30 mouse cellular contexts compared by ENCODE assay signal in genomic region chr14:115500794-115501193, GRCm38 (mm10).
DNase-seq lines count a peak whose midpoint lies in the region; ATAC-seq lines count a peak whose summit lies in the region.
"Had no signal": no experiment of that assay in that cellular context is flagged by ENCODE, and none has a peak within 500 bp of the region (broad histone marks: within the 10 kb centered on the region; RNA-seq: fewer than 3 reads in every experiment).

No protein-coding gene starts in this region.

- 0 out of 2 replicates have a peak, but pooled peaks have one; percentile 52 for ATAC-seq in midbrain, embryonic 11.5 days (ENCODE audit: low FRiP score)
- no peak for ATAC-seq in midbrain, embryonic 14.5 days (ENCODE audit: low FRiP score, low TSS enrichment)
- ATAC-seq: forebrain, embryonic 13.5 days; forebrain, embryonic 16.5 days; hindbrain, postnatal 0 days; intestine, postnatal 0 days; Patski had no signal

- H3K27ac ChIP-seq in midbrain, embryonic 11.5 days (ENCODE audit: low read depth, low read length), result no peak overlapping the region
- no peak overlapping the region for H3K27ac ChIP-seq in midbrain, embryonic 14.5 days (replicated peaks; ENCODE audit: low read depth, low read length)
- H3K27ac ChIP-seq: embryonic facial prominence, embryonic 10.5 days; embryonic facial prominence, embryonic 13.5 days; forebrain, embryonic 13.5 days; heart, adult 2 months; heart, embryonic 10.5 days; heart, embryonic 13.5 days; hindbrain, embryonic 14.5 days; hindbrain, postnatal 0 days had no signal

- H3K27me3 ChIP-seq in midbrain, embryonic 11.5 days (ENCODE audit: control insufficient read depth, insufficient read depth, low read length), result no peaks in the 10 kb centered on the region
- H3K27me3 ChIP-seq in midbrain, embryonic 14.5 days (ENCODE audit: control insufficient read depth, insufficient read depth, low read length), result no peaks in the 10 kb centered on the region
- H3K27me3 ChIP-seq: CH12.LX; embryonic facial prominence, embryonic 13.5 days; forebrain, embryonic 13.5 days; heart, embryonic 13.5 days; Patski had no signal

- WGBS in midbrain, embryonic 11.5 days, result 35% methylated on average over 6 of the region's 6 CpGs
- WGBS in midbrain, embryonic 14.5 days, result 29% methylated on average over 6 of the region's 6 CpGs

- no peak overlapping the region for H3K4me2 ChIP-seq in midbrain, embryonic 11.5 days
- H3K4me2 ChIP-seq in midbrain, embryonic 14.5 days (ENCODE audit: low read length), result no peak overlapping the region
- H3K4me2 ChIP-seq: embryonic facial prominence, embryonic 13.5 days; forebrain, embryonic 13.5 days; heart, embryonic 13.5 days; hindbrain, embryonic 14.5 days had no signal

- DNase-seq in midbrain, embryonic 11.5 days (ENCODE audit: low spot score, missing footprints), result peak; percentile 81
- no peak for DNase-seq in midbrain, embryonic 14.5 days
- peak; percentile 51 for DNase-seq in embryo, embryonic 10 days (ENCODE audit: low spot score)
- DNase-seq in embryo, embryonic 11 days, result peak; percentile 23
- DNase-seq in heart, postnatal 4 days, result no peak
- DNase-seq in right cerebral cortex, postnatal 4 days, result no peak
- DNase-seq: adrenal gland, postnatal 10 days; adrenal gland, postnatal 36 days; B cell, adult 2 months; cerebellum, adult 11 months; cerebellum, adult 2 months; cerebellum, adult 9-11 months; cerebellum, postnatal 25 days; gastrocnemius, postnatal 10 days; gastrocnemius, postnatal 36 days; heart, adult 2 months; heart, postnatal 14 days had no signal

- H3K36me3 ChIP-seq in midbrain, embryonic 11.5 days (ENCODE audit: control insufficient read depth, insufficient read depth, low read length), result no peaks in the 10 kb centered on the region
- no peaks in the 10 kb centered on the region for H3K36me3 ChIP-seq in midbrain, embryonic 14.5 days (ENCODE audit: control insufficient read depth, insufficient read depth, low read length)
- H3K36me3 ChIP-seq: embryonic facial prominence, embryonic 10.5 days; embryonic facial prominence, embryonic 13.5 days; G1E; heart, embryonic 10.5 days; heart, embryonic 13.5 days had no signal

- no peaks in the 10 kb centered on the region for H3K9me3 ChIP-seq in midbrain, embryonic 11.5 days (ENCODE audit: control insufficient read depth, low read length)
- H3K9me3 ChIP-seq in midbrain, embryonic 14.5 days (ENCODE audit: control insufficient read depth, low read length), result no peaks in the 10 kb centered on the region
- H3K9me3 ChIP-seq: embryonic facial prominence, embryonic 10.5 days; embryonic facial prominence, embryonic 13.5 days; forebrain, embryonic 13.5 days; heart, embryonic 10.5 days; heart, embryonic 13.5 days had no signal

- no peak overlapping the region for H3K4me3 ChIP-seq in midbrain, embryonic 11.5 days (ENCODE audit: low read depth, low read length)
- no peak overlapping the region for H3K4me3 ChIP-seq in midbrain, embryonic 14.5 days (replicated peaks; ENCODE audit: low read depth, low read length)
- H3K4me3 ChIP-seq: embryonic facial prominence, embryonic 10.5 days; embryonic facial prominence, embryonic 13.5 days; erythroblast, embryonic 14.5 days; forebrain, embryonic 13.5 days; heart, adult 2 months; heart, embryonic 10.5 days; heart, embryonic 13.5 days had no signal

- H3K9ac ChIP-seq in midbrain, embryonic 11.5 days (ENCODE audit: low read length), result no peak overlapping the region
- no peak overlapping the region for H3K9ac ChIP-seq in midbrain, embryonic 14.5 days (replicated peaks; ENCODE audit: low read length)
- H3K9ac ChIP-seq: embryonic facial prominence, embryonic 13.5 days; forebrain, embryonic 13.5 days; heart, embryonic 13.5 days; hindbrain, embryonic 14.5 days had no signal

- peaks cover 2% of the 10 kb centered on the region; the same call in 1 of the 2 replicates for H3K4me1 ChIP-seq in midbrain, embryonic 11.5 days (ENCODE audit: control insufficient read depth, insufficient read depth, low read length)
- no peaks in the 10 kb centered on the region for H3K4me1 ChIP-seq in midbrain, embryonic 14.5 days (ENCODE audit: control insufficient read depth, insufficient read depth, low read length)
- H3K4me1 ChIP-seq: embryonic facial prominence, embryonic 10.5 days; embryonic facial prominence, embryonic 13.5 days; forebrain, embryonic 13.5 days; heart, embryonic 10.5 days; heart, embryonic 13.5 days had no signal

Comparison
In these comparisons a context has a peak if more than half of its experiments do, and no peak if none do; other contexts are left out.
1. DNase-seq: peak in midbrain, embryonic 11.5 days (single experiment), embryo, embryonic 10 days (single experiment) and embryo, embryonic 11 days (single experiment); none in midbrain, embryonic 14.5 days (single experiment), heart, postnatal 4 days (single experiment) and right cerebral cortex, postnatal 4 days (single experiment).